Mouse (Mus musculus): ENCODE data around the gene Duxbl2. TPM values are rescaled to one million over a fixed set of nuclear protein-coding genes. Genes with fewer than 3 reads are reported as not detected.
"Not testable (repeated sequence)": the region's sequence is repeated elsewhere in the genome, so short reads cannot be mapped to it uniquely, and the experiment has no call there.

Gene Duxbl2
- polyA plus RNA-seq, 1 experiment from 2014 or later: not detected

- not testable (repeated sequence) for H3K36me3 ChIP-seq; ATAC-seq; H3K4me3 ChIP-seq; H3K27me3 ChIP-seq (replicated peaks); H3K9ac ChIP-seq; H3K4me1 ChIP-seq; H3K9me3 ChIP-seq (replicated peaks); H3K4me2 ChIP-seq; H3K27ac ChIP-seq
- WGBS (ENCODE audit: insufficient replicate concordance): no CpG with 5 or more reads among the region's 6 CpGs
Measured at GRCm38 (mm10) chr14:26175028-26175427, 56.9 kb downstream of the Duxbl2 start.

Other genes starting within 250 kb of the Duxbl2 start
- gene Plac9a, start 215.2 kb upstream of the Duxbl2 start, polyA plus RNA-seq (2016; fragmentation: Nextera tagmentation; extraction: Ambion mirVana): 0.84 TPM in 1 of 2 replicates, not detected in the other
- gene Tmem254a, start 190.7 kb upstream of the Duxbl2 start, polyA plus RNA-seq (2016; fragmentation: Nextera tagmentation; extraction: Ambion mirVana): 0.92 and 1.4 TPM in 2 replicates
- gene Cphx1, start 180.0 kb upstream of the Duxbl2 start, polyA plus RNA-seq (2016; fragmentation: Nextera tagmentation; extraction: Ambion mirVana): not detected in 2 replicates
- gene Duxbl1, start 139.8 kb upstream of the Duxbl2 start, polyA plus RNA-seq (2016; fragmentation: Nextera tagmentation; extraction: Ambion mirVana): 0.20 TPM in 1 of 2 replicates, not detected in the other
- 0.26 and 1.3 TPM in 2 replicates for gene Gm9780, start 75.6 kb upstream of the Duxbl2 start, polyA plus RNA-seq (2016; fragmentation: Nextera tagmentation; extraction: Ambion mirVana)
- 12.9 and 13.0 TPM in 2 replicates for gene Tmem254c, start 51.0 kb upstream of the Duxbl2 start, polyA plus RNA-seq (2016; fragmentation: Nextera tagmentation; extraction: Ambion mirVana)
- gene Cphx2, start 36.8 kb upstream of the Duxbl2 start, polyA plus RNA-seq (2016; fragmentation: Nextera tagmentation; extraction: Ambion mirVana): not detected in 2 replicates
- gene Cphx3, start 36.1 kb upstream of the Duxbl2 start, polyA plus RNA-seq (2016; fragmentation: Nextera tagmentation; extraction: Ambion mirVana): not detected in 2 replicates
- gene Plac9b, start 64.1 kb downstream of the Duxbl2 start, polyA plus RNA-seq (2016; fragmentation: Nextera tagmentation; extraction: Ambion mirVana): 2.1 and 3.0 TPM in 2 replicates
- gene Tmem254b, start 88.7 kb downstream of the Duxbl2 start, polyA plus RNA-seq (2016; fragmentation: Nextera tagmentation; extraction: Ambion mirVana): 20.8 and 22.5 TPM in 2 replicates
- 0.19 and 0.32 TPM in 2 replicates for gene Duxbl3, start 139.6 kb downstream of the Duxbl2 start, polyA plus RNA-seq (2016; fragmentation: Nextera tagmentation; extraction: Ambion mirVana)